Mouse (Mus musculus) megakaryocyte, embryonic 14.5 days (primary cell): ENCODE measurements around the gene Pcsk5. TPM values are rescaled to one million over a fixed set of nuclear protein-coding genes. Genes with fewer than 3 reads are reported as not detected.

Source experiments
- H3K27me3 ChIP-seq: replicated peaks from 2 replicates; pipeline ENCODE3; 2012; ENCODE audit warnings: inconsistent platforms
- H3K36me3 ChIP-seq: replicated peaks from 2 replicates; pipeline ENCODE3; 2012; ENCODE audit warnings: low read length, inconsistent platforms, mixed read lengths
- H3K4me1 ChIP-seq: 2 replicates; pipeline ENCODE4 v1.6.1; 2012; ENCODE audit warnings: inconsistent platforms
- H3K4me3 ChIP-seq: replicated peaks from 2 replicates; pipeline ENCODE3; 2012; ENCODE audit warnings: moderate library complexity, mild to moderate bottlenecking, inconsistent platforms
- H3K9me3 ChIP-seq: 2 replicates; pipeline ENCODE4 v1.6.1; 2012; ENCODE audit warnings: inconsistent platforms
- FLI1 ChIP-seq: IDR thresholded peaks from 2 replicates; pipeline ENCODE4 v1.6.1; 2012; ENCODE audit warnings: low read length, inconsistent platforms, mixed read lengths
- GATA1 ChIP-seq: IDR thresholded peaks from 3 replicates; pipeline ENCODE4 v1.6.1; 2012; ENCODE audit warnings: mixed read lengths, low read length, inconsistent platforms, borderline replicate concordance
- polyA plus RNA-seq: library from polyadenylated mRNA; stranded (reverse); fragments of >175 nt; gene quantifications from 2 replicates; pipeline ENCODE4 v1.2.3, GENCODE M21; 2012; ENCODE audit warnings: low replicate concordance; ENCODE audit not compliant: insufficient read depth

The Pcsk5 gene
- polyA plus RNA-seq: not detected in 2 replicates

GRCm38 (mm10) chr19:17837471-17837859, at the start of gene Pcsk5:
Gene Pcsk5, minus strand, starts transcription at chr19:17837632.
- no peak for TF ChIP-seq FLI1
- TF ChIP-seq GATA1: no peak
- Histone ChIP-seq H3K36me3 (no peaks in the 10 kb centered on the region), H3K4me3 (no peak within 1 kb of the TSS), H3K27me3 (peaks cover 45% of the 10 kb centered on the region), H3K4me1 (peaks cover 9% of the 10 kb centered on the region; the same call in 1 of the 2 replicates), H3K9me3 (no peaks in the 10 kb centered on the region)

DNA sequence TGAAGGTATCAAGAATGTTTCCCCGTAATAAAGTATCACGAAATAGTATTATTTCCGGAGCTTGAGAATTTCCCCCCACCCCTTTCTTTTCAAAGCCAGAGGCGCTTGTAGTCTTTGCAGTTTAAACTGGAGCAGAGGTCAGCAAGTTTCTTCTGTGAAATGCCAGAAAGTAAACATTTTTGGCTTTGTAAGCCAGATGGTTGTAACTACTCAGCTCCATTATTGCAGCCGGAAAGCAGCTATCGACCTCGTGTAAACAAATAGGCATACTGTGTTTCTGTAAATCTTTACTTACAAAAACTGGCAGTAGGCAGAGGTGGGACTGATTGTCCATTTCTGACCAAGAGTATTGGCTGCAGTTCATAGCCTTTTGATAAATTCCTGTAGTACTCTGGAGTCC, 38.4 kb upstream of the Pcsk5 start:
- no peak for TF ChIP-seq GATA1
- no peak for TF ChIP-seq FLI1
- H3K4me3 ChIP-seq: no peak overlapping the region
- H3K36me3 ChIP-seq: no peaks in the 10 kb centered on the region
- H3K9me3 ChIP-seq: no peaks in the 10 kb centered on the region
- no peaks in the 10 kb centered on the region for H3K27me3 ChIP-seq
- H3K4me1 ChIP-seq: no peaks in the 10 kb centered on the region

GRCm38 (mm10) chr19:17874388-17874787, 37.0 kb upstream of the Pcsk5 start:
- H3K4me3 ChIP-seq: no peak overlapping the region
- H3K4me1 ChIP-seq: no peaks in the 10 kb centered on the region
- no peaks in the 10 kb centered on the region for H3K27me3 ChIP-seq
- no peaks in the 10 kb centered on the region for H3K9me3 ChIP-seq
- no peaks in the 10 kb centered on the region for H3K36me3 ChIP-seq
- TF ChIP-seq FLI1 (no peak), GATA1 (no peak)

GRCm38 (mm10) chr19:17873755-17874154, 36.3 kb upstream of the Pcsk5 start:
- TF ChIP-seq FLI1: no peak
- no peak for TF ChIP-seq GATA1
- Histone ChIP-seq H3K9me3 (no peaks in the 10 kb centered on the region), H3K4me3 (no peak overlapping the region), H3K36me3 (no peaks in the 10 kb centered on the region), H3K27me3 (no peaks in the 10 kb centered on the region), H3K4me1 (no peaks in the 10 kb centered on the region)

DNA sequence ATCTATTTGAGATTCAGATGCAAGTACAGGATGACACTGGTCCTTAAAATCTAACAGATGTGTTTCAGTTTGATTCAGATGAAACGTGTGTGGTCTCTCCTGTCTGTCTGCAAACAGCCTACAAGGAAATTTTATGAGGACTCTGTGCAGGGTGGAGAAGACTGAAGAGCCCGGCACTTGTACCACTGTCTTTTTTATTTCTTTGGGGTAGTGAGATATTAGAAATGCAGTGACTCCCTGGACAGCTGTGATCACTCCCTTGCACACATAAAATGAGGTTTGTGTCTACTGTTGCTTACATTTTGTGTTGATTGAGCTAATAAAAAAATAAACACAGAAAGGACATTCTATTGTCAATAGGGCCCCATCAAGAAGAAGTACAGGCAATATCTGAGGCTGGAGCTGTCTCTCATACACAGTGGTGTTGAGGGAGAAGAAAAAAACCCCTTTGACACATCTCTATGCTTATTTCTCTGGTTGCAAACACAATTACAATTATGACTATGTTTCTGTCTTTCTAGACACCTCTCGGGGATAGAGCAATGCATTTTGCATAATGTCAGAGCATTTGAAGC, 29.0 kb upstream of the Pcsk5 start:
- TF ChIP-seq FLI1: no peak
- TF ChIP-seq GATA1: no peak
- H3K4me1 ChIP-seq: no peaks in the 10 kb centered on the region
- no peak overlapping the region for H3K4me3 ChIP-seq
- H3K9me3 ChIP-seq: no peaks in the 10 kb centered on the region
- no peaks in the 10 kb centered on the region for H3K36me3 ChIP-seq
- H3K27me3 ChIP-seq: no peaks in the 10 kb centered on the region

GRCm38 (mm10) chr19:17860351-17861014, 23.1 kb upstream of the Pcsk5 start:
- H3K36me3 ChIP-seq: no peaks in the 10 kb centered on the region
- no peaks in the 10 kb centered on the region for H3K27me3 ChIP-seq
- no peak for TF ChIP-seq FLI1
- no peak for TF ChIP-seq GATA1
- no peak overlapping the region for H3K4me3 ChIP-seq
- no peaks in the 10 kb centered on the region for H3K4me1 ChIP-seq
- no peaks in the 10 kb centered on the region for H3K9me3 ChIP-seq

DNA sequence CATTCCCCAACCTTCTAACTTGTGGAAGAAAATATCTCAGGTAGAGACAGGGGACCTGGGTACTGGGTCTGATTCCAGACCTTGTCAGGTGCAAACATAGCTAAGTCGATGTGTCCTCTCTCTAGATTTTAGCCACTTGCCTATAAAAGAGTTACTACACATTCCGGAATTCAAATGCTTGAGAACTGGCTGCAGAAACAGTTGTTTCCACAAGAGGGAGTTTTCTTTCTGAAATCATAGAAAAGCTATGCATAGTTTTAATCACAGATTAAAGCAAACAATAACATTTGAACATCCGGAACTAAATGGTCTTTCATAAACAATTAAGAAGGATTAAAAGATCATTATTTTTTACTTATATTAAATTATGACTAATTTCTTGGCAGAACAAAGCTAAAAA, 19.3 kb upstream of the Pcsk5 start:
- Histone ChIP-seq H3K4me1 (no peaks in the 10 kb centered on the region), H3K27me3 (no peaks in the 10 kb centered on the region), H3K36me3 (no peaks in the 10 kb centered on the region), H3K4me3 (no peak overlapping the region), H3K9me3 (no peaks in the 10 kb centered on the region)
- no peak for TF ChIP-seq GATA1
- no peak for TF ChIP-seq FLI1

DNA sequence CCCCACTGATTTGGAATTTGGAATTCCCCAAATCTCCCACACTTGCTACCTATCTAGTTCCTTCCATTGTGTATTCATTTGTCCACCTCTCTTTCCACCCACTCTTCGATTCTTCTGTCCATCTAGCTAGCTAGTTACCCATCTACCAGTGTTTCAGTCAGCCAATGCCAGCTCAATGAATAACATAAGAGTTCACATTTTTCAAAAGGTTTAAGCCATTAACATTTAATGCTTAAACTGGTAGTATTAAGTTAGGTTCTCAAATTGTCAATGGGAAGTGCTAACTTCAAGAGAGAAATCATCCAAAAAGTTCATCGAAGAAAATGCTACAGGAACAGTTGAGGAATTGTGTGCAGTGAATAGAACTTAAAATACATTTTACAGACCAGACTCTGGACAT, 11.0 kb upstream of the Pcsk5 start:
- H3K4me3 ChIP-seq: no peak overlapping the region
- no peaks in the 10 kb centered on the region for H3K4me1 ChIP-seq
- no peaks in the 10 kb centered on the region for H3K27me3 ChIP-seq
- no peaks in the 10 kb centered on the region for H3K36me3 ChIP-seq
- no peaks in the 10 kb centered on the region for H3K9me3 ChIP-seq
- TF ChIP-seq GATA1: no peak
- TF ChIP-seq FLI1: no peak

DNA sequence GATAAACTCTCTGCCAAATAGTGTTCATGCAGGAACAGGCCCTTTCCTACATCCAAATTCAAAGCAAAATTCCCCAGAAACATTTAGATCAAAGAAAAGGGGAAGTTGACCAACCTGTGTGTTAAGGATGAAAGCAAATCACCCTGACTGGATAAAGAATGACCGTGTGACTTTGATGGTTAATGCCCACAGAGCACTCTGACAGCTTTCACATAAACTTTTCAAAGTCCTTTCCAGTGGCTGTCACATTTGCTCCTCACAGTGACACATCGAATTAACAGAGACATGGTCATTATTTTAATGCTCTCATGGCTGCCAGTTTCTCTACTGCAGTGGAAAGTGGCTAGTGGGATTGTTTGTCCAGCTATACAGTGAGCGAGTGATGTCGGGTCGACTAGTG, 8.5 kb upstream of the Pcsk5 start:
- H3K27me3 ChIP-seq: no peaks in the 10 kb centered on the region
- no peaks in the 10 kb centered on the region for H3K9me3 ChIP-seq
- H3K4me3 ChIP-seq: no peak overlapping the region
- H3K36me3 ChIP-seq: no peaks in the 10 kb centered on the region
- no peaks in the 10 kb centered on the region for H3K4me1 ChIP-seq
- no peak for TF ChIP-seq FLI1
- no peak for TF ChIP-seq GATA1

- H3K4me3 ChIP-seq: no peak overlapping the region
These were observed 4.2 kb upstream of the Pcsk5 start for GRCm38 (mm10) chr19:17841586-17841985.

More at GRCm38 (mm10) chr19:17841586-17841985, 4.2 kb upstream of the Pcsk5 start:
- H3K9me3 ChIP-seq: no peaks in the 10 kb centered on the region
- H3K4me1 ChIP-seq: peaks cover 3% of the 10 kb centered on the region; the same call in 1 of the 2 replicates
- peaks cover 24% of the 10 kb centered on the region for H3K27me3 ChIP-seq
- TF ChIP-seq FLI1: no peak
- TF ChIP-seq GATA1: no peak
- no peaks in the 10 kb centered on the region for H3K36me3 ChIP-seq
